Mouse (Mus musculus): Measurements from ENCODE around the gene Lama2.
A peak's percentile ranks its signal among the peaks of the same experiment; 100 is the strongest.
"Not testable (repeated sequence)": the region's sequence is repeated elsewhere in the genome, so short reads cannot be mapped to it uniquely, and the experiment has no call there.

Lama2 gene

DNA sequence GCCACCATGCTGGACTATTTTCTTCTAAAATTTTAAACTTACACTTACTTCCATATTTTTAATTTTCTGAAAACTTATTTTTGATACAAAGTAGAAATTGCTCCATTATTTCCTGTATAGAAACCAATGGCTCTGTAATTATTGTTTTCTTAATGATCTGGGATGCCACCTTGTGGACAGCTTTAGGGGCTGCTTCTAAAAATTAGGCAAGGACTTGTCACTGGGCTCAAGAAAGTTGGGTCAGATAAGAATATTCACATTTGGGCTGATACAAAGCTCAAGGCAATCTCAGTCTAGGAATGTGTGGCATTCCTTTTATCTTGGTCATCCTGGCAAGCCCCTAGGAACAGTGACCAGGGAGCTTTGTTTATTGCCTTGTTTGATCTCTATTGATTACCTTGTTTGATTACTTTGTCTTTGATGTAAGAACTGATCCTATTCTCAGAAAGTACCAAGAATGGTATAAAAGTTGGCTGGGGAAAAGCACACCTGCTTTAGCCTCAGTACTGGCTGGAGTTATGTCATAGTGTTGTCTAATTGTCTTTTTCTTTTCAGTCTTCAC is 606.7 kb downstream of the Lama2 start:
- DNase-seq (ENCODE audit: low spot score): no peak

DNA sequence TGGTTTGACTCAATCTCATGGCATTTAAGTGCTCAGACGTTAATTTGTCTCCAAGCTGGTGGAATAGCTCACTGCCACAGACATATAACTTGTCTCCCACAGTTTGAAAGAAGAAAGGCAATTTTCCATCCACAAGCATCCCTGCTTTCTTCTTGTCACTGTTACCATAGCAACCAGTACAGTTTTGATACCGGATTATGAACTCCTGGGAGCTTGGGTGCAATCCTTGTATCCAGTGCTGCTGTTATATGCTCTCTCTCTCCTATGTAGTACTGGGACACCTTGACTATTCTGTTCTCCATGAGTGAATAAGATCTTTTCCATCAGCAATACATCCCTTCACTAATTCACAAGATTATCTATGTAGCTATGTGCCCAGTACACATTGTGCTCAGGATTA is 612.2 kb downstream of the Lama2 start:
- no peak for DNase-seq (ENCODE audit: low spot score)

DNA sequence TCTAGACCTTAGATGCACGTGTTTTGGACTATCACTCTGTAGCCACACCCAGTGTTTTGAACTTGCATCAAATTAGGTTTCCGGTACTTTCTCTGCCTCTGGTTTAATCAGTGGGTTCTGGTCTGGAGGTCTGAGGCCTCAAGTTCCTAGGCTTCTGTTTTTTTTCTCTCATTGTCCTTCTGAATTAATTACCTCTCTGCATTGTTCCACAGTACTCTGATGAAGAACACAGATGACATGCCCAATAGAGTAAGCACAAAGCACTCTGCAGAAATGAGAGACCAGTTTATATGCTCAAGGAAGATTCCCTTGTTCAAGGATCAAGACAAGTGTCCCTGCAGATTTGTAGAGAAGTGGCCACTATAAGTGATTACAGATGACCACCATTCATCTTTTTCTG is 613.8 kb downstream of the Lama2 start:
- DNase-seq (ENCODE audit: low spot score): no peak

DNA sequence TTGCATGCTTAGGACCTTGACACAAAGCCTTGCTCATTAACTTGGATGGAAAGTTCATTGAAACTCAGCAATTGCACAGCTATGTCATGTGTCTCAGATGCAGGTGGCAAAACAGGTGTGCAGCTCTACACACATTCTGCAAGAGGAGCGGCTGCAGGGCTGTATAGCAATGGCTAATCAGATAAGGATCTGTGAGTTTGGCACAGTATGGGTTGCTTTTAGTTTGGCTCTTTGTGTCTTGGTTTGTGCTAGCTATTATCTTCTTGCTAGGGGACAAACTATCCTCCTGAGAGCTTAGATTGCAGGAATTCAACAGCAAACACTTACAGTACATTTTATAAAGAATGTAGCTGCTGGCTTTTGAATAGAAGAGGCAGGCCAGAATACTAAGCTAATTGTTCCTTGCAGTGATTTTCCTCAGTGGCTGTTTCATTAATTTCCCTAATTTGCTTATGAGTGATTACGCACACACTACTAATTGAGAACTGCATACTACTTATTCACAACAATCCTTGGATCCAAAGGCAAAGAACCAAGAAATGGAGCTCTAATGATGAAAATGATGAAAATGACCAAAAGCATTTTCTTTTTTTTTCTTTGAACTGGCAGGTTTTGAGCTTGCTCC is 617.9 kb downstream of the Lama2 start:
- no peak for DNase-seq (ENCODE audit: low spot score)

DNA sequence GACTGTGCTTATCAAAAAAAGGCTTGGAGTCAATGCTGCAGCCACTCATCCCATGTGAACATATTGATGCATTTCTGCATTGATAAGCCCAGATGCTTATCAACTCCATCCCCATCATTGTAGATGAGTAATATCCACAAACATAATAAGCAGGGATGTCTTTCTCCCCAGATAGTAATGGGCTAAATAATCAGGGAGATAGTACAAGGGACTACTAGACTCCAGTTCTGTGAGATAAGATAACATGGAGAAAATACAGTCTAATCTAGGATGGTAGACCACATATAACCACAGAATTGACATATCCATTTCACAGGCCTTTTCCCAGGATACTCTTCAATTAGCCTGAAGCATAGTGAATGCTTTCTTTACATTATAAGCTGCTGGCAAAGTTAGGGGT is 622.9 kb downstream of the Lama2 start:
- DNase-seq (ENCODE audit: low spot score): no peak

DNA sequence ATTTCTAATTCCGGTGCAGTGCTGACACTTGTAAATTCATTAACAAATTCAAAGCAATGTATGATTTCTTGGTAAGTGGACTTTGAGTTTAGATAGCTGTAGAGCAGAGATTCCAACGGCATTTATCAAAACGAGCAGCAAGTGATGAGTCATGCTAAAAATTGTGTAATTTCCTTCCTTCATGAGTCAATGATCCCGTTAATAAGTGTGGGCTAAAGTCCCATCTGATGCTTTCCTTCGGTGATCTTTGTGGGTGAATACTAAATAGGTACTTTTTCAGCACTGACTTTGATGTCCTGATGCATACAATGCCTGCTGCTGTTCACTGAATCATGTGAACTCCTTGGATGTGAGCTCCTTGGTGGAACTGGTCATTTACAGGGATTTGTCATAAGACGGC is 623.6 kb downstream of the Lama2 start:
- no peak for DNase-seq (ENCODE audit: low spot score)

DNA sequence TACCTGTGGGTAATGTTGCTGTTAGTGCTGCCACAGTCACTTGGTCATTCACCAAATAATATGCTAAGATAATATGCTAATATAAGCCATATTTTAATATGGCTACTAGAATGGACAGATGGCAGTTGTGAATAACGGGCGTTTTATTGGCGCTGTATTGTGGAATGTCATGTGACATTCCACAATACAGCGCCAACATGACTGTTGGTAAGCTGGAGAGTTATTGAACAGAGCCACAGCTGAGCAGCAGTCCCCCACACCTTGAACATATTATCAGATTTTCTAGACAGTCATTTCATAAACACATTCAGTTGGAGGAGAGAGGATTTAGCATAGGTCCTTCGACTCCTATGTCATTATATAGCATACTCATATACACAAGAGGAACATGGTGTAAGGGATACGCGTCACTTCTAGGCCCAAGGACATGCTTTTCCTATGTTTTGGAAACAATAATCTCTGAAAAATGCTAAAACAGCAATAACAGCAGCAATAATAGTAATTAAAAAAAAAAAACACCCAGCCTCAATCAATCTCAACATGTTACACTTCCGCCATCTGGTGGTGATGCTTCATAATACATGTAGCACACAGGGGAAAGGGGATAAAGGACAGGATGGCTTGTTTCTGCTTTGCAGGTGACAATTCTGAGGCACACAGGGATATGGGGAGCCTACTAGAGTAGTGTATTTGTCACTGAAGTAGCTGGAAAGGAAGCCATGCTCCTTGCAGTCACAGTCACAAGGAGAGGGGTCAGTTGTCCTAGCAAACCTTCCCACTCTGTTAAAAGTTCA is 624.2 kb downstream of the Lama2 start:
- DNase-seq (ENCODE audit: low spot score): peak; percentile 72

DNA sequence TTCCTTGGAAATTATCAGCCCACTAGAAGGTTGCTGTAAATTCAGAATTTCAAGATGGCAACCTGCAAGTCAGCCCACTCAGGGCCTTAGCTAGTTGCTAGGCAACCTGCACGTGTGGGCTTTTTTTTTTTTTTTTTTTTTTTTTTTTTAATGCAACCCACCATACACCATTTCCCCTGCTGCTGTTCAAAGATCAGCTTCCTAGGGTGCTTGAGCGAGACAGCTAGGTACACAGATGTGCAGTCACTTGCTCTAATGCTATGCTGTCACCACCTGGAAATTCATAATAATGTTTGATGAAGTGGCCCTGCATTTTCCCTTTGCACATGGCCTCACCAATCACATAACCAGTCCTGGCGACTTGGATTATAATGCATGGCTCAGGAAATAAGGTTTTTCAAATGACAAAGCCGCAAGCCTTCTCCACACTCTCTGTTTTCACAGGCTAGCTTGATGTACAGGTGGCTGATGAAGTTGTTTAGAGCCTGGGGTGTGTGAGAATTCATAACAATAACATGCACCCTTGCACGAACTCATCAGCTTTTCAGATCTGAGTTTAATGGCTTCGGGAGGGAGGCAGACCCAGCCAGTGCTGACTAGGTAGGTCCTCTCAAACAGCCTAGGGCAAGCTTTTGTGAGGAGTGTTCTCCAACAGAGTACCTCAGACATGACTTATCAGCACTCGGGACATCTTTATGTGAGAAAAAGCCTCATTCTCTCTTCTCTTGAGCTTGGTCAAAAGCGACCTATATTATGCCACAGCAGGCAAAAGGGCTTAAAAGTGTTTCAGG is 625.4 kb downstream of the Lama2 start:
- DNase-seq (ENCODE audit: low spot score): no peak

DNA sequence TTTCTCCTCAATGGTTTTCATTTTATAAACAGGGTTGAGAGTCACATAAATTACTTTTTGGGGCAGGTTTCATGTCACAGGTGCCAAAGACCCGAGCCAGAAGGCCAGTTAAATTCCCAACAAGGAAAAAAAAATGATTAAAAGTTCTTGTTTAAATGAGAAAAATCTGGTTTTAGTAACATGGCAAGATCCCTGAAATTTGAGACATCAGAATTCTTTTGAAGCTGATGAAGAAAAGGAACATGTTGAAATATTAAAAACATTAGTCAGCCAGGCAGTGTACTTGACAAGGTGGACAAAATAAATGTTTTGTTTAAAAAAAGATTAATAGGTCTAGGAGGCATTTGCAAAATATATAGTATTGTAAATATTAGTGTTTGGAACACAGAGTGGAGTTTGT is 634.1 kb downstream of the Lama2 start:
- DNase-seq (ENCODE audit: low spot score): no peak

DNA sequence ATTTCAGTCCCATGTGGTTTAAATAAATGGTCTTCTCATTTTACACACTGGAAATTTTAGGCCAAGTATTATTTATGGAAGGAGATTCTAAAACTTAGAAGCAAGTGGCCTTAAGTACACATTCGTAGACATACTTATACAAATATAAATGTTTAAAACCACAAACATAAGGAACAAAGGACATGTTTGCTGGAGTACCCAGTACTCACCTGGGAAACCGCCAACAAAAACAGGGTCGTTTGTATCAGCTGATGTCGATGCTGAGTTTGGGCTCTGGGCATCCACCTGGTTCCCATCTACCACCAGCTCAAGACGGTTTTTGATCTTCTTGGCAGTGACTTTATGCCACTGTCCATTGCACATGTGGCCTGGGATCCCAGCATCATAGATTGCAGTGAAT is 635.5 kb downstream of the Lama2 start:
- DNase-seq (ENCODE audit: low spot score): not testable (repeated sequence)

DNA sequence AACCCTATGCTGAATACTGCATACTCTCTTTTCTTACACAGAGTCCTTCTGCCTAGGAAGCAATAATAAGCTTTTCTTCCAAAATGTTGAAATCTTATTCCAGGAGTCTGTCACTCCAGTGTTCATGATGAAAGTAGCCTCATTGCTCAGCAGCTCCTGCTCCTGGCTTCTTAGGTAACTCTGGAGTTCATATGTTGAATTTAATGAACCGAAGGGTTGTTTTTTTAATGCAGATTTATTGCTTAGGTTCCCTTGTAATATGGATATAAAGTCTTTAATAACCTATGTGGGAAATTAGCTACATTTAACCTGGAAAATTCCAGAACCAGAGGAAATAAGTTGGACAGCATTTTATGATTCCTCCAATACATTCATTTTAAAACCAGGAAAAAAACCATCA is 636.0 kb downstream of the Lama2 start:
- no peak for DNase-seq (ENCODE audit: low spot score)

DNA sequence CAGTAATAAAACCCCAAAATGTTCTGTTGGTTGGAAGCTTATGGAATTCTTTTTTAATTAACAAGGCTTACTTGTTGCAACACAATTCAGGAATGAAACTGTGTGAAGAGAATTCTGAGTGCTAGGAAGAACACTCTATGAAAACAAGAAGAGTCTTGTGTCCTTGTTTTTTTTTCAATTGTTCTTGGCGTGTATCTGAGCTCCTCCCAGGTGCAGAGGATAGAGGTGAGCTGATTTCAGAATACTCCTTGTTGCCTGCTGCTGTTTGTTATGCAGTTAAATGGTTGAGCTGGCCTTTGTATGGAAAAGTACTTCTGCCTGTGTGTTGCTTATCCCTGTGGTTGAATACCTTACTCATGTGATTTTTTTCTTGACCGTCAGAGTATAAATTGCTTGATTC is 636.9 kb downstream of the Lama2 start:
- DNase-seq (ENCODE audit: low spot score): no peak

DNA sequence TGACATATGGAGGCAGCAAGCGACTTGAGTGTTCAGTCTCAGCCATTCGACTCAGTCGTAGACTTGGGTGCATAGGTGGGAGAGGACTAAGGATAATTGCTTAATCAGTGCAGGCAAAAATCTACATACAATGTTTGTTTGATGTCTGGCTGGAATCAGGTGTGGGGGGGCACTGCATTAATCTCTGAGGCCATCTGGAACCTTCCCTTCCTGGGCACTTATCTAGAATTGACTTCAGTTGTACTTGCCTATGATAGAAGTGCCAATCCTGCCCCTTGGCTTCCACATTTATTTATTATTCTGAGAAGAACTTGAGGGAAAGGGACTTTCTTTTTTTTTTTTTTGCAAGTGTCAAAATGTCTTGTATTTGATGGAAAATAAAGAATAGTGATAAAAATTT is 644.2 kb downstream of the Lama2 start:
- DNase-seq (ENCODE audit: low spot score): no peak

DNA sequence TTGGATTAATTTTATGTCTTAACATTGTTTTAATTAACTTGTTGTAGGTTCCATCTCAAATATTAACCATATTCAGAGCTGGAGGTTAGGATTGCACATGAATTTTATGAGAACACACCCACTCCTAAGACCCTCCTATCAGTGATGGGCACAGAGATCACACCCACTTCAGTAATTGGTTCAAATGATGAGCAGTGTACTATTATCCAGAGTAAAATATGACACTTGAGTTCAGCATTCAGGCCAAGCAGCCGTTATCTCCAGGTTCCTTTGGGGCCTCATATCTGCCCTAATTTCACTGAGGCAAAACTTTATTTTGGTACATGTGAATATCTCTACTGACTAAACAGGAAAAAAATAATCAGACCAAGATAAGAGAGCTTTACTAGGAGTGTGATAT is 645.3 kb downstream of the Lama2 start:
- DNase-seq (ENCODE audit: low spot score): no peak

DNA sequence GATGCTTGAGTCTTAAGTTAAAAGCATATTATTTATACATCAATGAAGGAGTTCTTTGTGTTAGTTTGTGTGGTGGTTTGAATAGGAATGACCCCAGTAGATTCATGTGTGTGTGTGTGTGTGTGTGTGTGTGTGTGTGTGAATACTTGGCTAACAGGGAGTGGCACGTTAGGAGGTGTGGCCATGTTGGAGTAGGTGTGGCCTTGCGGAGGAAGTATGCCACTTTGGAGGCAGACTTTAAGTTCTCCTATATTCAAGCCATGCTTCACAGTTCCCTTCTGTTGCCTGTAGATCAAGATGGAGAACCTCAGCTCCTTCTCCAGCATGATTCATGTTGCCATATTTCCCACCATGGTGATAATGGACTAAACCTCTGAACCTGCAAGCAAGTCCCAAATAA is 646.0 kb downstream of the Lama2 start:
- DNase-seq (ENCODE audit: low spot score): no peak

DNA sequence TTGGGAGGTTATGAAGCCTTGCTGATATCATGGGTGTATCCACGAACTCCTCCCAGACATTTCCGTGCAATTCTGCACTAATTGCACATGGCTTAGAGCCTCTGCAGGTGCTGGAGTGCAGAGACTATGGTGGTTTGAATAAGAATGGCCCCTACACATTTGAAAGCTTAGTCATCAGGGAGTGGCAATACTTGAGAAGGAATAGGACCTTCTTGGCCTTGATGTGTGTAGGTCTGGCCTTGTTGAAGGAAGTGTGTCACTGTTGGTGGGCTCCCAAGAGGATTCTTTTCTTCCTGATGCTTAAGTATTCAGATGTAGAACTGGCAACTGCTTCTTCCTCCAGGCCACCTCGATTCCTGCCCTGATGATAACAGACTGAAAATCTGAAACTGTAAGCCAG is 661.0 kb downstream of the Lama2 start:
- DNase-seq (ENCODE audit: low spot score): no peak

DNA sequence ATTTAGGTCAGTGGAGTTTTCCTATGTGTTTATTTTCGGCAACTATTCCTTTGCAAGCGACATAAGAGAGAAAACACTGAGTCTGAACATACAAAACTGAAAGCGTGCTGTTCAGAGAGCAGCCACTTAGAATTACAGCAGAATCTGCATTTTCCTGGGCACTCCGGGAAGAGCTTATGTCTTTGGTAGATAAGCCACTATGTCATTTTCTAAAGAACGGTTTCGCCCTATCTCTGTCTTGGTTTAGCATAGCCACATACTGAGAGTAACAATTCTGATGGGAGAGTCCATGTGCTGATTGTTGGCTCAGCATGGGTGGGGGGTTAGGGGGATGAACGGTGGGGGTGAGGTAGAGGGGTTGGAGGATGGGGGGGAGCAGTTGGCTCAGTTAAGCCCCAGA is 669.1 kb downstream of the Lama2 start:
- no peak for DNase-seq (ENCODE audit: low spot score)

DNA sequence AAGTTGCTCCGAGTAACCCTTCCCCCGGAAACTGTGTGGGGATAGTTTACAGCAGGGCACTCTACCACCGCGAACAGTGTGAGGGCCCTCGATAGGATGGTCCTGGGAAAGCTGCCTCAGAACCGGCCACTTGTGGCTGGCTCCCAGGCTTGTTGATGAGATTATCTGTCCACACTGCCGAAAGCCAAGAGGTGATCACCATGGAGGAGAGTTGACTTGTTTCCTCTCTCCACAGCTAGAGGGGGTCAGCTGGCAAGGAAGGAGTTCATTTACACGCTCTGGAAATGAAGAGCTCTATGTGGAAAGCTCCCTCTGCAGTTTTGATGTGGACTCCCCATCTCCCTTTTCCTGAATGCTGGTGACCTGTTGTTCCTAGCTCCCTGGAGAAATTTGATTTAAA is 669.9 kb downstream of the Lama2 start:
- DNase-seq (ENCODE audit: low spot score): no peak

DNA sequence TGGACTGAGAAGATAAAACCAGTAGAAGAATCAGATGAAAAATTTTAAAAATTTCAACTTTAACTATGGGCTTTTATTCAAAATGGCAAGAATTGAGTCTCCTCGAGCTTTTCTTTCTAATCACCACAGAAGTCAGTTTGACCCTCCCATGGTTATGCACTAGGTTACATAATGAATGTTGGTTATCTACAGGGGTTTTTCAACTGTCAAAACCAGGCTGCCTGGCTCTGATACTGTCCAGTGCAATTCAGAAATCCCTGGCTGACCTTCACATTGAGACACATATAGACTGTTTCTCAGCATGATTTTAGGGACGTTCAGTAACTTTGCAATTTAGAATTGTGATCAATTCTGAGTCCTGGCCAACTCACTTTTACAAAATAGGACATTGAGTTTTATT is 671.2 kb downstream of the Lama2 start:
- no peak for DNase-seq (ENCODE audit: low spot score)

DNA sequence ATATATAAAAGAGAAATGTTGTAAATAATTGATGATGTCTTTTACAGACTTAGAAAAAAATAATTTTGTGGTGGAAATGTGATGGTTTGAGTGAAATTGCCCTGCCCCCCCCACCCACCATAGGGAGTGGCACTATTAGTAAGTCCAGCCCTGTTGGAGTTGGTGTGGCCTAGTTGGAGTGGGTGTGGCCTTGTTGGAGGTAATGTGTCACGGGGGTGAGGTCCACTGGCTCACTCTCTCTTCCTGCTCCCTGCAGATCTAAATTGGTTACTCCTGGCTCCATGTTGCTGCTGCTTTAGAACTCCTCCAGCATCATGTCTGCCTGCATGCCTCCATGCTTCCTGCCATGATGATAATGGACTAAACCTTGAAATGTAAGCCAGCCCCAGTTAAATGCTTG is 680.0 kb downstream of the Lama2 start:
- DNase-seq (ENCODE audit: low spot score): no peak

DNA sequence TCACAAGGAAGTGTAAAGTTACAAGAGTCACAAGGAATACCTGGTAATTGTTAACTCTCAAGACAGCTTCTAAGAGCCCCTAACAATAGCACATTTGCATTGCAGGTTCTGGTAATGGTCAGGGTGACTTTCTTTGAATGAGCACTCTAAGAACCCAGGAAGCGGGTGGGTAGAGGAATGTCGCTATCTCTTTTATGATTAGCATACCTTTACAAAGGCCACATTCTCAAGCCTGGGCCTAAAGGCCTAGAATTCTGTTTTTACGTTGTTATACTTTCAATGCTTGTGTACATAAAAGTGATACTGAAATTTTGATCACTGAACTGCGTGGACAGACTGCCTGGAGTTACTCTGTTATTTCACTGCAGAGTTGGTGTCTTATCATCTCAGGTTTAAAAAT is 681.1 kb downstream of the Lama2 start:
- not testable (repeated sequence) for DNase-seq (ENCODE audit: low spot score)

DNA sequence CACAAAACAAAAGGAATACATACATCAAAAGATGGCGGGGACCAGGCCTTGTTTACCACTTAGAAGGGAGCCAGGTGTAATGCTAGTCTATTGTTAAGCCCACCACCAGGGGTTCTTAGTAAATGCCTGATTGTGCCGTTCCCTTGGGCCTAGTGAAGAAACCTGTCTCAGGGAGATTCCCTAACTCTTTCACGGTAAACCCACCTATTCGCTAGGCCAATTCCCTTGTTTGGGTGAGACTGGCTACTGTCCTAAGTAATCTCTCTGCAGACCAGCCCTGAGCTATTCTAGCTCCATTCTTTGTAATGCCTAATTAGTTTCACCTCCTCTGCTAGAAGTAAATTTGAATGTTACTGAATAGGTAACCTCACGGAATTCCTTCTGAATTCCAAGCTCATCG is 683.5 kb downstream of the Lama2 start:
- DNase-seq (ENCODE audit: low spot score): not testable (repeated sequence)

Measured in embryo, embryonic 10.5 days (tissue).